8 mouse cellular contexts compared by ENCODE assay signal in the genomic region with DNA sequence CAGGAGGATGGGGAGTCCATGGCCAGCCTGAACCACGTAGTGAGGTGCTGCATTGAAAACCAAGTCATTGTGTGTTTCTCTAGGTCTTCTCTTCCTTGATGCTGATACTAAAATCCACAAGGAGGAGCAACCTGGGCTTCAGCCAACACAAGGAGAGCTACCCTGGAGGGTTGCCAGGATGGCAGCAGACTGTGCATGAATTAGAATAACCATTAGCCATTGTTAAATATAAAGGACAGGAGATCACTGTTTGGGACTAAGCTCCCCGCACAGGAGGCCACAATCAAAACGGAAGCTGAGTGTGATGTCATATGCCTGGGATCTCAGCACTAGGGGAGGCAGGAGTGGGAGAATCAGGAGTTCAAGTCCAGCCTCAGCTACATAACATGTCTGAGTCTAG. TPM values are rescaled to one million over a fixed set of nuclear protein-coding genes. Genes with fewer than 3 reads are reported as not detected.
DNase-seq lines count a peak whose midpoint lies in the region; ATAC-seq and TF ChIP-seq lines count a peak whose summit lies in the region.

No protein-coding gene starts in this region.

- 9% methylated on average over 3 of the region's 3 CpGs for WGBS in forebrain, postnatal 0 days

- H3K9me3 ChIP-seq in forebrain, postnatal 0 days (ENCODE audit: low read length), result no peaks in the 10 kb centered on the region

- ATAC-seq in forebrain, postnatal 0 days, result no peak; the same call in 1 of the 2 replicates

- H3K4me3 ChIP-seq in forebrain, postnatal 0 days (ENCODE audit: low read depth, low read length), result no peak overlapping the region

- peak; percentile 32 for DNase-seq in cerebellum, adult 11-12 months
- DNase-seq in cerebellum, adult 11 months, result no peak
- DNase-seq in ovary, postnatal 14 days (ENCODE audit: low spot score), result peak; percentile 28
- DNase-seq in ovary, adult 18-20 months (ENCODE audit: low spot score), result no peak
- DNase-seq in forebrain, postnatal 0 days, result peak; percentile 66
- DNase-seq in lung, postnatal 25 days (ENCODE audit: low spot score), result peak; percentile 43
- DNase-seq in spleen, postnatal 36 days (ENCODE audit: low spot score in 2 of 2), result no peak
- no peak for DNase-seq in embryo, embryonic 9.5 days (ENCODE audit: extremely low spot score)

- H3K27ac ChIP-seq in forebrain, postnatal 0 days (ENCODE audit: low read depth, low read length), result peak overlapping the region; percentile 50; the same call in 1 of the 2 replicates

- no peaks in the 10 kb centered on the region for H3K36me3 ChIP-seq in forebrain, postnatal 0 days (ENCODE audit: insufficient read depth)

- no peaks in the 10 kb centered on the region for H3K27me3 ChIP-seq in forebrain, postnatal 0 days (ENCODE audit: insufficient read depth, low read length)

- no peak; the same call in 1 of the 2 replicates for TF ChIP-seq CTCF in forebrain, postnatal 0 days (IDR thresholded peaks at IDR 0.05; ENCODE audit: low read depth)

- no peak overlapping the region for H3K9ac ChIP-seq in forebrain, postnatal 0 days

- H3K4me1 ChIP-seq in forebrain, postnatal 0 days (ENCODE audit: insufficient read depth), result no peaks in the 10 kb centered on the region

- no peak overlapping the region for H3K4me2 ChIP-seq in forebrain, postnatal 0 days (ENCODE audit: low read depth)

RNA-seq across cellular contexts. Expression of gene Pik3cb, which starts 13.2 kb away (rescaled TPM):
- total RNA-seq in forebrain, postnatal 0 days (2014; rRNA removed), result 5.4 and 5.7 TPM in 2 replicates
- polyA plus RNA-seq in forebrain, postnatal 0 days (2015; fragmentation: Nextera tagmentation; extraction: Ambion mirVana), result 2.1 and 2.2 TPM in 2 replicates

Comparison
In these comparisons a context has a peak if more than half of its experiments do, and no peak if none do; other contexts are left out.
1. DNase-seq: peak in cerebellum, adult 11-12 months (single experiment), ovary, postnatal 14 days (single experiment), forebrain, postnatal 0 days (single experiment) and lung, postnatal 25 days (single experiment); none in cerebellum, adult 11 months (single experiment), ovary, adult 18-20 months (single experiment), spleen, postnatal 36 days (0 of 2) and embryo, embryonic 9.5 days (single experiment).